Mouse (Mus musculus): ENCODE measurements at regions not wholly inside any gene's neighbourhood (a gene's known extent, or its start where the extent isn't known, plus 50 kb on each side); places are given as distances from the start of the nearest gene placed in this dataset.

DNA sequence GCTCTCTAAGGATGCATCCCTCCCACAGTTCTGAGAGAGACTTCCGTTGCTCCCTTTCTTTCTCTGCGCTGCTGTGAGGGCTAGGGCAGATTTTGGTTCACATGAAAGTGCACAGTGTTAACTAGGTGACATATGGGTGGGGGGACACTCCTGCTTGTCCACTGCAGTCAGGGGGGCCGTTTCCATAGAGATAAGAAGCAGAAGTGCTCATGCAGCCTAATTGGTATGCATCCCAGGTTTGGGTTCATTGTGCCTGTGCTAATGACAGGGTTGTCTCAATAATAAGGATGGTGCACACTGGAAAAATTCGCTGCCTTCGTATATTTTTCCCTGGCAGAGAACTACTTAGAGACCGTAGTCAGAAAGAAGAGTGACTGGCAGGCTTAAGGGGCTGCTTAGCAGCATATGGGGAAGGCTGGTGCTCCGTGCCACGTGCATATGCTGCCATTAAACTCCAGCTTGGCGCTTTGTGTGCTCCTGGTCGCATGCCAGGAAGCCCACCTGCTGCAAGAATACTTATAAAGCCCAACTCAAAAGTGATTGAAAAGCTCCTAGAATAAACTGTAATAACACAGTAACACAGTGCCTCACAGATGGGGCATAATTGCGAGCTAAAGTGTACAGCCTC is 152.1 kb upstream of the A230072I06Rik start:
- Histone ChIP-seq H3K27ac (ENCODE audit: control insufficient read depth, insufficient read depth, low read depth, low read length, poor library complexity) (no peak overlapping the region), H3K4me3 (replicated peaks; ENCODE audit: control insufficient read depth, low read depth, low read length) (no peak overlapping the region), H3K4me1 (ENCODE audit: control insufficient read depth, insufficient read depth, low read length) (no peaks in the 10 kb centered on the region)
- TF ChIP-seq POLR2A (IDR thresholded peaks at IDR 0.05; ENCODE audit: borderline replicate concordance, control insufficient read depth, low read depth, low read length) (no peak), CTCF (IDR thresholded peaks at IDR 0.05; ENCODE audit: control insufficient read depth, insufficient read depth, low read length) (no peak)
- 65% methylated on average over 11 of the region's 11 CpGs for WGBS

DNA sequence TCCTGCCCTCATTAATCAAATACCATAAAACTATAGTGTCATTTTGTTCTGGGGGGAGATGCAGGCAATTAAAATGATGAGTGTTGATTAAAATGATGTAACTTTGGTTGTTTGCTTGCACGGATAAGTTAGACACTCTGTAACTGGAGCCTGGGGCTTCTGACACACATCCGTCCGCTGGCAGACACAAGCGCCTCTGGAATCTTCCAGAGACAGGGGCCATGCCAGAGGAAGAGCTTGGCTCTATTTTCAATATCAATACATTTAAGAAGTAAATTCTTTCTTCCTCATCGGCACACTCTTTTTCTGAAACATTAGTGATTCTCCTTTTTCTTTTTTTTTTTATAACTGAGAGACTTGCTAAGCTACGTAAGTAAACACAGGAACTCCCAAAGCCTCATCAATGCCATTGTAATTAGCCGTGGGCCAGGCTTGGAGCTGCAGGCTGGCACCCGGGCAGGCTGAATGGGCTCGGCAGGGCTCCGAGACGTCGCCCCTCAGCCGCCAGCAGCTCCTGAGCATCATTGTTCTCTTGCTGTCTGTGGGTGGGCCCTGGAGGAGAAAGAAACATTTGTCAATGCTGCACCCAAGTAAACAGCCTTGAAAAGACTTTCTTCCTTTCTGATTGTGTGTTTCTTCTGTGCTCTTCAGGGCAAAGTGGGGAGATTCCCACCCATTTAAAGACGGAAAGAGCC is 151.4 kb upstream of the A230072I06Rik start:
- no peak overlapping the region for H3K27ac ChIP-seq (ENCODE audit: control insufficient read depth, insufficient read depth, low read depth, low read length, poor library complexity)
- no peaks in the 10 kb centered on the region for H3K4me1 ChIP-seq (ENCODE audit: control insufficient read depth, insufficient read depth, low read length)
- no peak for TF ChIP-seq CTCF (IDR thresholded peaks at IDR 0.05; ENCODE audit: control insufficient read depth, insufficient read depth, low read length)
- H3K4me3 ChIP-seq (replicated peaks; ENCODE audit: control insufficient read depth, low read depth, low read length), result no peak overlapping the region
- WGBS, result 56% methylated on average over 14 of the region's 14 CpGs

DNA sequence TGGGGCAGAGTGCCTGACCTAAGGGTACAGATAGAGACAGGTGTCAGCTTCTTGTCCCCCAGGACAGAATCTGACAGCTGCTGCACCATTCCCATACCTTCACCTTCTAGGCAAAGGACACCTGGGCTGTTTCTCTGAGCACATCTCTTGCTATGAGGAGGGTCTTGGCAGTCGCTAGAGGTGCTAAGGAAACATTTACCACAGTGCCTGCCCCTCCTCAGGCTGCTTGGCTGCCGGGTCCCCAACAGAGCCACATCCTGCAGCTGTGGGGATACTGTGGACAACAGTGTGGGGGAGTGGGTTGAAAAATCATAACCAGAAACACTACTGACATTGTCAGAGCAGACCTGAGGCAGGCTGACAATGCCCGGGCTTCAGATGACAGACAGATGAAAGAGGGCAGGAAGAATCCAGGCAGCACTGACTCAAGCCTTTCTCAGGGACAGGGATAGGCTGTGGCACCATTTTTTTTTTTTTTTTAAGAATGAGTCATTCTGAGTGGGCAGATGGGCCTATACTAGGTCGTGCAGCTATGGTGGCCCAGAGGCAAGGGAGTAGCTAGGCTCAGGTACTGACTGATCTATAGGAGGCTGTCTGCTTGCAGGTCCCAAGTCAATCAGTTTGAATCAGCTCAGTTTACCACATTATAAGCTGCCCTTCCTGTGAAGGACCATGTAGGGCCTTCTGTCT is 150.7 kb upstream of the A230072I06Rik start:
- WGBS, result 30% methylated on average over 4 of the region's 4 CpGs
- TF ChIP-seq POLR2A (IDR thresholded peaks at IDR 0.05; ENCODE audit: borderline replicate concordance, control insufficient read depth, low read depth, low read length) (no peak), CTCF (IDR thresholded peaks at IDR 0.05; ENCODE audit: control insufficient read depth, insufficient read depth, low read length) (no peak)
- no peak overlapping the region for H3K27ac ChIP-seq (ENCODE audit: control insufficient read depth, insufficient read depth, low read depth, low read length, poor library complexity)
- H3K4me1 ChIP-seq (ENCODE audit: control insufficient read depth, insufficient read depth, low read length), result no peaks in the 10 kb centered on the region
- no peak overlapping the region for H3K4me3 ChIP-seq (replicated peaks; ENCODE audit: control insufficient read depth, low read depth, low read length)

DNA sequence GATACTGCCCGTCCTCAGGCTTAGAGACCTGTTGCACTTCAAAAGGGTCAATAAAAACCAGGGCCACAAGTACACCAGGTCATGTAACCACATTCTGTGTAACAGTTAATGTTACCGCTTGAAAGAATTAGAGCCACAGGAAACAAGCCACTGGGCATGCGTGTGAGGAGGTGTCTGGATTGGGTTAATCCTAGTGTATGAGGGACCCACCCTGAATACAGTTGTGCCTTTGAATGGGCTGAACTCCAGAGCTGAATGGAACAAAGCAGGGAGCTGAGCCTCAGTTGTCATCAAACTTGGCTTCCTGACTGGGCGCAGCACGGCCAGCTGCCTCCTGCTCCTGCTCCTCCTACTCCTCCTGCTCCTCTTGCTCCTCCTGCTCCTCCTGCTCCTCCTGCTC is 148.0 kb upstream of the A230072I06Rik start:
- no peak overlapping the region for H3K27ac ChIP-seq (ENCODE audit: control insufficient read depth, insufficient read depth, low read depth, low read length, poor library complexity)
- no peak overlapping the region for H3K4me3 ChIP-seq (replicated peaks; ENCODE audit: control insufficient read depth, low read depth, low read length)
- WGBS, result 48% methylated on average over 5 of the region's 5 CpGs
- TF ChIP-seq CTCF (IDR thresholded peaks at IDR 0.05; ENCODE audit: control insufficient read depth, insufficient read depth, low read length) (no peak), POLR2A (IDR thresholded peaks at IDR 0.05; ENCODE audit: borderline replicate concordance, control insufficient read depth, low read depth, low read length) (no peak)
- no peaks in the 10 kb centered on the region for H3K4me1 ChIP-seq (ENCODE audit: control insufficient read depth, insufficient read depth, low read length)

DNA sequence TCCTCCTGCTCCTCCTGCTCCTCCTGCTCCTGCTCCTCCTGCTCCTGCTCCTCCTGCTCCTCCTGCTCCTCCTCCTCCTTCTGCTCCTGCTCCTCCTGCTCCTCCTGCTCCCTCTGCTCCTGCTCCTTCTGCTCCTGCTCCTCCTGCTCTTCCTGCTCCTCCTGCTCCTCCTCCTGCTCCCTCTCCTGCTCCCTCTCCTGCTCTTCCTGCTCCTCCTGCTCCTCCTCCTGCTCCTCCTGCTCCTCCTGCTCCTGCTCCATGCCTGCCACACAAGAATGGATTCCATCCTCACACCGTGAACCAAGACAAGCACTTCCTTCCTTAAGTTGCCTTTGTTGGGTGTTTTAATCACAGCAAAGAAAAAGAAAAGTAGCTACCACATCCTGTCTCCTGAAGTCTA is 144.4 kb upstream of the A230072I06Rik start:
- Histone ChIP-seq H3K4me1 (ENCODE audit: control insufficient read depth, insufficient read depth, low read length) (no peaks in the 10 kb centered on the region), H3K27ac (ENCODE audit: control insufficient read depth, insufficient read depth, low read depth, low read length, poor library complexity) (no peak overlapping the region), H3K4me3 (replicated peaks; ENCODE audit: control insufficient read depth, low read depth, low read length) (no peak overlapping the region)
- no peak for TF ChIP-seq CTCF (IDR thresholded peaks at IDR 0.05; ENCODE audit: control insufficient read depth, insufficient read depth, low read length)
- TF ChIP-seq POLR2A (IDR thresholded peaks at IDR 0.05; ENCODE audit: borderline replicate concordance, control insufficient read depth, low read depth, low read length), result no peak
- WGBS, result 6% methylated on average over 1 of the region's 1 CpGs

DNA sequence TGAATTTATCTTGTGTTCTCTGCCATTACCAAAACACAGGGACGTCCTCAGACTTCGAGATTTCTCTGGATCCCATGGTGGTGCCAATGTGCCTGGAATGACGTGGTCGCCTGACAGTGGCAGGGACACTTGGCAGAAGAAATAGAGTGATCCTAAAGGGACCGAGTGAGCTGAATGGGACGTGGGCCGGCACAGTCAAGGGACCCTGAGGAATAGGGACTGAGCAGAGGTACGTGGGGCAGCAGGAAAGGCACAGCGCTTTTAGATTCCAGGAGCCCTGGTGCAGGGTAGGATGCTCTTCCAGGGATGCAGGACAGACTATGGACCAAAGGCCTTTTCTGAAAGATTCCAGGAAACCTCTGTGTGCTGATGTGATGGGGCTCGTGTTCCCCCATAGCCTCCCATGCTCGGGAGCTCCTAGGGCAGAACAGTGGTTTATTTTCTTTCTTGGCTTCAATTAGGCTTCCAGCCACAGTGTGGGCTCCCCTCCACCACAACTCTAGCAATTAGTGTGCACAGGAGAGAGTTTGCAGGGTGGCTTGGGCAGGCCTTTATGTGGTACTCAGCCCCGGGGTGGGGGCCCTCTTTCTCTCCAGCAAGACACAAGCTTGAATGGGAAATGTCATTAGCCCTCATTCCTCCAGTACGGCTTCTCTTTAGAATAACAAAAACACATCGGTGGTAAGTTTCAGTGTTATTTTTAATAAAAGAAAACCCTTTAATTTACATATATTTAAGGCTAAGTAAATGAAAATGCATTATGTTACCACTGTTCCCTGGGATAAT is 143.0 kb upstream of the A230072I06Rik start:
- Histone ChIP-seq H3K4me3 (replicated peaks; ENCODE audit: control insufficient read depth, low read depth, low read length) (no peak overlapping the region), H3K27ac (ENCODE audit: control insufficient read depth, insufficient read depth, low read depth, low read length, poor library complexity) (no peak overlapping the region), H3K4me1 (ENCODE audit: control insufficient read depth, insufficient read depth, low read length) (no peaks in the 10 kb centered on the region)
- 76% methylated on average over 14 of the region's 14 CpGs for WGBS
- TF ChIP-seq CTCF (IDR thresholded peaks at IDR 0.05; ENCODE audit: control insufficient read depth, insufficient read depth, low read length), result no peak

DNA sequence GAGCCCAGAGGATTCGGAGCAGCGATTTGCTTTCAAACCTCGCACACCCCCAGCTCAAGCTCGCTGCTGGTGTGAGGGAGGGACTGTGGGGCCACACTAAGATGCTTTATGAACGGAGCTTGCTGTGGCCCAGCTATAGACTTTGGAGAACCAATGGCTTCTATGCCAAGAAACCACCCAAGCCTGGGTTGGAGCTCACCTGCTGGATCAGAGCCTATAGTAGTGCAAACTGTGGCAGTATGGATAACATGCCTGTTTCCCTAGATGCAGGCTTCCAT is 142.5 kb upstream of the A230072I06Rik start:
- 85% methylated on average over 5 of the region's 5 CpGs for WGBS
- Histone ChIP-seq H3K4me3 (replicated peaks; ENCODE audit: control insufficient read depth, low read depth, low read length) (no peak overlapping the region), H3K27ac (ENCODE audit: control insufficient read depth, insufficient read depth, low read depth, low read length, poor library complexity) (no peak overlapping the region), H3K4me1 (ENCODE audit: control insufficient read depth, insufficient read depth, low read length) (no peaks in the 10 kb centered on the region)
- no peak for TF ChIP-seq CTCF (IDR thresholded peaks at IDR 0.05; ENCODE audit: control insufficient read depth, insufficient read depth, low read length)
- no peak for TF ChIP-seq POLR2A (IDR thresholded peaks at IDR 0.05; ENCODE audit: borderline replicate concordance, control insufficient read depth, low read depth, low read length)

DNA sequence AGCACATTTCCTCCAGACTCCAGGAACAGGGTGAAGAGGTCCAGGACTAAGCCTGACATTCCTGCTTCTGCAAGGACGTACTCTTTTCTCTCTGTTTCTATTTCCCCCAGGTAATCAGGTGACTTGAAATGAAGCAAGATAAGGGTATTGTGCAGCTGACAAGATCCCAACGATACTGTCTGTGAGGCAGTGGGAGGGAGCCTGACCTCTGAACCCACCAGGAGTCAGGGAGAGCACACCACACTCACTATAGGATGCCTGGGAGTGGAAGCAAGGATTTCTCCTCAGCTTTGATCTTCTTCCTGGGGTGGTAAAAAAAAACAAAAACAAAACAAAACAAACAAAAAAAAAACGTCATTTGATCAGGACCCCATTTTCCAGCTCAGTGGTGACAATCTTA is 141.1 kb upstream of the A230072I06Rik start:
- 54% methylated on average over 3 of the region's 3 CpGs for WGBS
- no peak overlapping the region for H3K27ac ChIP-seq (ENCODE audit: control insufficient read depth, insufficient read depth, low read depth, low read length, poor library complexity)
- no peak overlapping the region for H3K4me3 ChIP-seq (replicated peaks; ENCODE audit: control insufficient read depth, low read depth, low read length)
- H3K4me1 ChIP-seq (ENCODE audit: control insufficient read depth, insufficient read depth, low read length), result no peaks in the 10 kb centered on the region
- no peak for TF ChIP-seq CTCF (IDR thresholded peaks at IDR 0.05; ENCODE audit: control insufficient read depth, insufficient read depth, low read length)
- TF ChIP-seq POLR2A (IDR thresholded peaks at IDR 0.05; ENCODE audit: borderline replicate concordance, control insufficient read depth, low read depth, low read length), result no peak

All from bone marrow, adult 2 months (tissue).